Mouse (Mus musculus): Measurements from ENCODE around the gene Rpl37. TPM values are rescaled to one million over a fixed set of nuclear protein-coding genes. Genes with fewer than 3 reads are reported as not detected.
"Not testable (repeated sequence)": the region's sequence is repeated elsewhere in the genome, so short reads cannot be mapped to it uniquely, and the experiment has no call there.

The Rpl37 gene
- total RNA-seq, 2 experiments from 2014 or later, result 178 to 188 TPM

DNA sequence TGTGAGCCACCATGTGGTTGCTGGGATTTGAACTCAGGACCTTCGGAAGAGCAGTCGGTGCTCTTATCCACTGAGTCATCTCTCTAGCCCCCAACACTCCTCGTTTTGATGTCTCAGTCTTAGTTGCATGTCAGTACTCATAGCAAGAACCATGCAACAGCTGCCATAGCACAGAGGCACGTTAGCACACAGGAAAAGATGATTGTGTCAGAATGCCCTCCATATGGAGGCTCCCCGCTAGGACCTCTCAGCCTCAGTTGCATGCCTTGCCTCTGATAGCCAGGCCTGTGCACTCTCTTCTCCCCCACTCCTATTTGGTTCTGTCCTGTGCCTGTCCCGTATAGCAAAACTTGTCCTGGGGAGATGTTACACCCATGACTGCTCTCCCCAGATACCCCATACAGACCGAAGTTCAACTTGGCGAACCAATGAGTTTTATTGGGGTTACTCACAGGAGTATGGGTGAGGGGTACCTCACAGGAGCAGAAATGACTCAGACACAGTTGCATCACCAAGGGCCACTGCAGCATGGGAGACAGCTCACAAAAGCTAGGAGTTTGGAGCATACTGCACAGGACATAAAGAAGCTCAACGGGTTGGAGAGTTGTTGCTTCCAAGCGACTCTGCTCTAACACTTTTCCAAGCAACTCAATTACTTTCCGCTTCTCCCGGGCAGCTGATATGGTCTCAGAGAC lies 12.8 kb downstream of the Rpl37 start:
- intact Hi-C loops (cut with DNase I), result no loop called here
- Histone ChIP-seq H3K4me3 (no peak overlapping the region), H3K27ac (no peak overlapping the region)
- TF ChIP-seq CTCF (IDR thresholded peaks at IDR 0.05), result no peak
- no peak for DNase-seq

DNA sequence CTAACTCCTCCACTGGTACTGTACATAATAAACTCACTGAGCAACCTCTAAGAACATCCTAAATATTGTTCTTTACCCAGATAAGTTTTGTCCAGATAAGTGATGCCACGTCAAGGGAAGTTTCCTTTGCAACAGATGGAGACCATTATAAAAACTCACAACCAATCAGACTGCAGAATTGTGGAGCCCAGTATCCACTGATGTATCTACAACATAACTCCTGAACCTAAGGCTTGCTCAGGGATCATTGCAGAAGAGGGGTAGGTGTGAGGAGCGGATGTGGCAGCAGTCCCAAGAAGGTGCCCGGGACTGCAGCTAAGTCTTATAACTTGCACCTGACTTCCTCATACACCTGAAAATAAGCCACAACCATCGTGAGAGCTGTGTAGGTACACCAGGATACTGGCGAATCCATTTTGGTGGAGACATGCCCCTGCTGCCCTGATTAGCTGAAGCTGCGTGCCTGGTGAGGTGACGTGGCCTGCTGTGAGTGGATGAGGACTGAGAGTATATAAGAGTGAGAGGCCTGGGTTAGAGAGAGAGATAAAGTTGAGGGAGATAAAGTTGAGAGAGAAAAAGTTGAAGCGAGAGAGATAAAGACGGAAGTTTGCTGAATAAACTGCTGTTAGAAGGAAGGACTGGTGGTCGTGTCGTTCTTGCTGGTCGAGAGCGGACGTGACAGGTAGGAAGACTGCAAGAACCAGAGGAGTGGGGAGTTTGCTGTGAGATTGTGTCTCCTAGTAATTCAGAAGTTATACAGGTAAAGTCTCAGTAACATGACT lies 14.6 kb downstream of the Rpl37 start:
- H3K4me3 ChIP-seq; intact Hi-C loops (cut with DNase I); H3K27ac ChIP-seq; DNase-seq: not testable (repeated sequence)

DNA sequence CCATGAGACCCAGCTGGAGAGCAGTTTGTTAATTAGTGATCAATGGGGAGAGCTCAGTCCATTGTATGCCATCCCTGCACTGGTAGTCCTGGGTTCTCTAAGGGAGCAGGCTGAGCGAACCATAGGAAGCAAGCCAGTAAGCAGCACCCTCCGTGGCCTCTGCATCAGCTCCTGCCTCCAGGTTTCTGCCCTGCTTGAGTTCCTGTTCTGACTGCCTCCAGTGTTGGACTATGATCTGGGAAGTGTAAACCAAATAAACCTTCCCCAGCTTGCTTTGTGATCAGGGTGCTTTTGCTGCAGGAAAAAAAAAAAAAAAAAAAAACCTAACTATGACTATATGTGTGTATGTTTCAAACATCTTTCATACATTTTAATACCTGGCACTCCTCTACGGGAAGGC lies 16.9 kb downstream of the Rpl37 start:
- H3K4me3 ChIP-seq, result no peak overlapping the region
- intact Hi-C loops (cut with DNase I), result no loop called here
- DNase-seq, result no peak
- TF ChIP-seq CTCF (IDR thresholded peaks at IDR 0.05), result no peak
- no peak overlapping the region for H3K27ac ChIP-seq

DNA sequence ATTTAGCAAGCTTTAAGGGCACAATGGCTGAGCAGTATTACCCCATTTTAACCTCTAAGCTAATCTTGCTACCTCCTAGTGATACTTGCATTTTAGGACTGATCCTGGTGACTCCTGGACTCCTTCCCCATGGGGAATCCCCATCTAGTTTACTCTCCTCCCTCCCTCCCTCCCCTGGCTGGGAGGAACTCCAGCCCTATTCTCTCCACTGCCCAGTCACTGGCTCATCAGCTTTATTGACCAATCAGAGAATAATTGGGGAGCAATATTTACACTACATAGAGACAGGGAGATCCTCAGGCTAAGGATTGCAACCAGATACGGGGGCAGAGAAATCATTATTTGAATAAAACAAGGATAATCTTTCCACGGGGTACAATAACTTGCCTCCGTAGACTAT lies 17.7 kb downstream of the Rpl37 start:
- TF ChIP-seq CTCF (IDR thresholded peaks at IDR 0.05), result no peak
- Histone ChIP-seq H3K4me3 (no peak overlapping the region), H3K27ac (no peak overlapping the region)
- intact Hi-C loops (cut with DNase I), result no loop called here
- no peak for DNase-seq

DNA sequence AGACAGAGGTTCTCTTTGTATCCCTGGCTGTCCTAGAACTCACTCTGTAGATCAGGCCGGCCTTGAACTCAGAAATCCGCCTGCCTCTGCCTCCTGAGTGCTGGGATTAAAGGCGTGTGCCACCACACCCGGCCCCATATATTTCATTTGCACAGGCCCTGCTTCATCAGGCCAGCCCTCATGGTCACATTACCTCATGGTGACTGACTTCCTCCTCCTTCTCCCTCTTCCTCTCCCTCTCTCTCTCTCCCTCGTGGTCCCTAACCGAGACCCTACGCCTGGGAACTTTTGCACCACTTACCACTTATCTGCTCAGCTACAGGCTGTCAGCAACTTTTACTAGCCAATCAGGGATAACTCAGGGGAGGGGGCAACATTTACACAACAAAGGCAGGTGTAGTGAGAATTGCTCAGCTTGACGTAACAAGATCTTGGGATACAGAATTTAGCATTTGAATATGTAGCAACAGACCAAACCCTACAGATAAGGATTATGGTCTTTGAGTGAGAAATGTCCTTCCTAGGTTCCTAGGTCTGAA lies 18.6 kb downstream of the Rpl37 start:
- no peak overlapping the region for H3K27ac ChIP-seq
- no peak for DNase-seq
- intact Hi-C loops (cut with DNase I), result no loop called here
- no peak overlapping the region for H3K4me3 ChIP-seq
- no peak for TF ChIP-seq CTCF (IDR thresholded peaks at IDR 0.05)

DNA sequence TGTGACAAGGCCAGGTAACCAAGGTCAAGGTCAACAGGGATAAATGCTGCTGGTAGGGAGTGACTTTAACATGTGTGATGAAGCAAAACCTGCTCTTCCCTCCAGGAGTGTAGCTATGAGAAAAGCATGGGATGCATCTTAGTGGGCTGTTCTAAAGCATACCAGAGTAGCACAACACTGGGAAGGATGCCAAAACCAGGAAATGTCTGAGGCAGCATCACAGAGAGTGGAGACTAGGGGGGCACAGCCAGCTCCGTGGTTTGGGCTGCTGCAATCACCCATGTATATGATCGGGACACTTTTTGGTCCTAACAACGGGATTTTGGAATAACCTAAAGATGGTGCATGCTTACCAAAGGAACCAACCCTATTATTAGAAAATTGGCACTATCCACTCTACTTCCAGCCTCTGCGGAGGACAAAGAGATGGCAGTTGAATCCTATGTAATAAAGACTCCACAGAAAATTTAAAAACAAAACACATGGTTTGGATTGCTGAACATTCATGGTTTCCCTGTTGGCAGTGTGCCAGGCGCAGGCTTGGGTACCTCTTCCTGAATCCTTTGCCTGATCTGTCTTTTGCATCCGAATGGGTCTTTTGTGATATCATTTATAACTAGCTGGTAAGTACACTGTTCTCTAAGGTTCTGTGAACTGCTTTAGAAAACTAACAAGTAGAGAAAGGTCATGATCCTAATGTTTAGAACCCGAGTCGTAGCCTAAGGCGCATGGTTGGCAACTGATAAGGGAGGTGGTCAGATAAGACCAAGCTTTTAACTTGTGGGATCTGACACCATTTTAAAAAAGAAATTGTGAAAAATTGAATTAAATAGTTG lies 21.8 kb downstream of the Rpl37 start:
- no peak for DNase-seq
- no peak for TF ChIP-seq CTCF (IDR thresholded peaks at IDR 0.05)
- intact Hi-C loops (cut with DNase I), result no loop called here
- Histone ChIP-seq H3K27ac (no peak overlapping the region), H3K4me3 (no peak overlapping the region)

DNA sequence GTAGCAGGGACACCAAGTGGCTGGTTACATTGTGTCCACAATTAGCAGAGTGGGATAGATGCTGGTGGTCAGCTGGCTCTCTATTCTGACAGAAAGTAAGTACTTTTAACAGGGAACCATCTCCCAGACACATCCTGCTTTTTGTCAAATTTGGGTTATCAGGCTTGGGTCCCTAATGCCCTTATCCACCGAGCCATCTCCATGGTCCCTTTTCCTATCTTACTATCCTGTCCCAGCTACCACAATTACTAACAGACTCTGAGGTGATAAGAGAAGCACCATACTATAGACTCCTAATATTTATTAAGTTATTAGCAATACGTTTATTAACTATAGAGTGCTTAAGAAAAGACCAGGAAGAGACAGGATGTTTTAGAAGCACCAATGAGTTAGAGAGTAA lies 22.9 kb downstream of the Rpl37 start:
- Histone ChIP-seq H3K27ac (no peak overlapping the region), H3K4me3 (no peak overlapping the region)
- no peak for DNase-seq
- intact Hi-C loops (cut with DNase I), result no loop called here
- TF ChIP-seq CTCF (IDR thresholded peaks at IDR 0.05), result no peak

DNA sequence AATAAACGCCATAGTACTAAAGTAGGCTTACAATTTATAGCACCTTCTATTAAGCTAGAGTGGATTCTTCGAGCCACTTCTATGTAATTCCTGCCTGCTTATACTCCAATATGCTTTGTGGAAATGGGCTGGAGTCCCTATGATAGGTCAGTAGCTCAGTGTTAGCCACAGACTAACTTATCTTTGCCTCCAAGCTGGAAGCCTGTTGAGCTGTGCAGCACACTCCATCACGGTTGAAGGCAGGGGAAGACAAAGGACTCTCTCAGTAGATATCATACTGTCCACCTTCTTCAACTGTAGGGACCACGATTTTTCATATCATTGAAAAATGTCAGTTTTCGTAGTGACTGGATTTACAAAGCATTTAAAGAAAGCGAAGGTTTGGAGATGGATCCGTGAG lies 23.4 kb downstream of the Rpl37 start:
- no peak for DNase-seq

DNA sequence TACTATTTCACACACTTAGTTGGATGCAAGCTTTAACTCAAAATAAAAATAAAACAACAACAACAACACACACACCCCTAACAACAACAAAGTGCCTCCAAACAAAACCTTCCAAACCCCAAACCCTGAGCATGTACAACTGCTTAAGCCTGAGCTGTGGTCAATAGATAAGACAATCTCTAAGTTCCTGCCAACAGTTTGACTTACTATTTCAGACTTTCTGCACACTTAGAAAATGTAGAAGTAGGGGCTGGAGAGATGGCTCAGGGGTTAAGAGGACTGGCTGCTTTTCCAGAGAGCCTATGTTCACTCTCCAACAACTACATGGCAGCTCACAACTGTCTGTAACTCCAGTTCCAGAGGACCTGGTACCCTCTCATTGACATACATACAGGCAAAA lies 23.9 kb downstream of the Rpl37 start:
- TF ChIP-seq CTCF (IDR thresholded peaks at IDR 0.05), result no peak
- no peak for DNase-seq
- intact Hi-C loops (cut with DNase I), result no loop called here
- H3K27ac ChIP-seq, result no peak overlapping the region
- no peak overlapping the region for H3K4me3 ChIP-seq

More for the DNA sequence above, 23.4 kb downstream of the Rpl37 start:
- Histone ChIP-seq H3K4me3 (no peak overlapping the region), H3K27ac (no peak overlapping the region)
- no peak for TF ChIP-seq CTCF (IDR thresholded peaks at IDR 0.05)
- intact Hi-C loops (cut with DNase I), result no loop called here

DNA sequence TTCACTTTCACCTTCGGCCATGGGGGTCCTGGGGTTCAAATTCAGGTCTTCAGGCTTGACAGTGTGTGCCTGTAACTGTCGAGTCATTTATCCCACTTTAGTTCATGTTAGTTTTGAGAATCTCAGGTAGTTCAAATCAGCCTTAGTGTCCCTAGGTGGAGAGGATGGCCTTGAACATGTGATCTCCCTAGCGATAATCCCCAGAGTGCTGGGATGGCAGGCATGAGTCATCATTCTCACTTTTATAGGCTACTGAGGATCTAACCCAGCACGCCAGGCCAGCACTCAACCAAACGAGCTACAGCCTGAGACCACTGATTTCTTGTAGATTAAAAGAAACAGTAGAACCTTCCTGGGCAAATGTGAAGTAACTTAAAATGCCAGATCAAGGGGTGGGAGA lies 25.6 kb downstream of the Rpl37 start:
- Histone ChIP-seq H3K4me3 (no peak overlapping the region), H3K27ac (peak overlapping the region; percentile 43; the same call in 1 of the 2 replicates)
- no peak for TF ChIP-seq CTCF (IDR thresholded peaks at IDR 0.05)
- DNase-seq, result no peak
- intact Hi-C loops (cut with DNase I), result no loop called here

DNA sequence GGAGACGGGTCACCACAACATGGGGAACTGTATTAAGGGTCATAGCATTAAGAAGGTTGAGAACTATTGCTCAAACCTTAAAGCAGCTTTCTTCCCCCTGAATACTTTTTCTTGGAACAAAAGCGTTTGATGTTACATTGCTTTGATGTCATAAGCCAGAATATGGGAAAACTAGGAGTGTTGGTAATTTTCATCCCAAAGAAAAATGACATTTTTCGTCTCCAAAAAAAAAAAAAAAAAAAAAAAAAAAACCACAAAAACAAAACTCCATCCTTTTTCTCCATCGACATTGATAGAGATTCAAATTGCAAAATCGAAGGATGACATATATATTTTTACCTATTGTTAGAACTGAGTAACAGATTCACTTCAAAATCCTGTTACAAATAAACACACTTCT lies 26.3 kb downstream of the Rpl37 start:
- DNase-seq, result no peak
- intact Hi-C loops (cut with DNase I), result no loop called here
- Histone ChIP-seq H3K4me3 (peak overlapping the region; percentile 98; the same call in 1 of the 2 replicates), H3K27ac (no peak overlapping the region; the same call in 1 of the 2 replicates)
- no peak for TF ChIP-seq CTCF (IDR thresholded peaks at IDR 0.05)

DNA sequence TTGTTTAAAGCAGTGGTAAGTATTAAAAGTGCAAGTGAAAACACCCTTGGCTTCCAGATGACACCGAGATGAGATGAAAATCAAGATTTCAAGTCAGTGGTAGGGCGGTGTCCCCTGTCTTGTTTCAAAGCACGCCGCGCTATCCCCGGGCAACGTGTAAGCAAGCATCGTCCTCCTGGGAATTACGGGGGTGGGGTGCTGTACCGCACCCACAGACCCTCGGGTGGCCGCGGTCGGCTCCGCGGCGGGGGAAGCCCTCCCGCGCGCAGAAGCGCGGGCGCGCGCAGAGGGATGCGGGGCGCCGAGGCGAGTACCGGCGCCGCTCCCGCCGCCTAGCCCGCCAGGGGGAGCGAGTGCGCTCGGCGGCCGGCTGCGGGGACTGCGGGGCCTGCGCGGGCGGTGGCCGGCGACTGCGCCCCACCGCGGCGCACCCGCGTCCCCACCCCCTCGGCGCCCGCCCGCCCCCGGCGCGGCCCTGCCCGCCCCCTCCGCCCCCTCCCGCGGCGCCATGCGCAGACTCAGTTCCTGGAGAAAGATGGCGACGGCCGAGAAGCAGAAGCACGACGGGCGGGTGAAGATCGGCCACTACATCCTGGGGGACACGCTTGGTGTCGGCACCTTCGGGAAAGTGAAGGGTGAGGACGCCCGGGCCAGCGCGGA lies 27.0 kb downstream of the Rpl37 start, which contains the start of gene Prkaa1:
TSS of gene Prkaa1 (plus strand) at position 501 of the 660 bp plus-strand sequence.
- peak; percentile 89 for DNase-seq
- TF ChIP-seq CTCF (IDR thresholded peaks at IDR 0.05), result peak; percentile 62
- H3K4me3 ChIP-seq, result peak within 1 kb of the TSS; percentile 98
- intact Hi-C loops (cut with DNase I), result loop anchor here (2.0 kb wide), 1 partner anchor 27 kb away; the partner anchor contains the start of gene Rpl37
- peak within 1 kb of the TSS; percentile 91 for H3K27ac ChIP-seq

All from gastrocnemius, adult 2 months (tissue).